Mouse (Mus musculus): ENCODE data around the gene Olfr412. TPM values are rescaled to one million over a fixed set of nuclear protein-coding genes. Genes with fewer than 3 reads are reported as not detected.

Gene Olfr412
- polyA plus RNA-seq, 1 experiment from 2014 or later, result not detected

DNA sequence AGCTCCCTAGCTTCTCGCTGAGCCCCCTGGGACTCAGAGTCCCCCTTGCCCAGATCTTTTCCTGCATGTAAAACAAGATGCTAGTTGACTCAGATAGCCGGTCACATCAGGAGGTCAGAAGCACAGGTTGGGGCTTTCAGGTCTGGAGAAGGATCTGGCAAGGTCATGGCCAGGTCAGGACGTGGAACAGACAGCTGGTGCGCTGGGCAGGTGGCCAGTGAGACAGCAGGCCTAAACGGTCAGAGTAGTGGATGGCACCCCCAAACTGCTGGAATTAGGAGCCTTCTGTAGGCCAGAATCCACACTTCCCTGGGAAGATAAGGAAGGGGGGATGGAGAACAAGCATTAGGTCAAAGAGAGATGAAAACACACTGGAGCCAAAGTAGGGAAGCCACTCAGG, 25.3 kb downstream of the Olfr412 start:
- WGBS, result 66% methylated on average over 5 of the region's 5 CpGs
- no peak overlapping the region for H3K4me3 ChIP-seq (ENCODE audit: low read length)
- H3K36me3 ChIP-seq (ENCODE audit: control insufficient read depth, insufficient read depth, low read length), result no peaks in the 10 kb centered on the region

DNA sequence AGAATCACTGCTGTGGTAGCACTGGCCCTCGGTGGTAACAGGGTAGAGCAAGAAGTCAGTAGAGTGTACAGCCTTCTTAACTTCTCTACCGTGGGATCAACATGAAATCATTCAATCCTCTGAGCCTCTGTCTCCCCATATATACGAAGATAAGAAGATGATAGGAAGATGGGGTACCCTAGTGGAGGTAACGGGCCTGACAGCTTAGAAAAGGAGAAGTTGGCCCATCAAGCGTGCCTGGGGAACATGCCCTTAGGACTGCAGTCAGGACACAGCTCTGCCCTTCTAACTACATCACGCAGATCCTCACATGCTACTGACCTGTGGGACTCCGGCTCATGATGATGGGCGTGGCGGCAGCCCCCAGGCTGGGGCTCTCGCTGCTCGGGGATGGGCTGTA, 30.0 kb downstream of the Olfr412 start:
- 77% methylated on average over 11 of the region's 11 CpGs for WGBS
- no peak for ATAC-seq (ENCODE audit: low read depth)
- Histone ChIP-seq H3K27me3 (ENCODE audit: control insufficient read depth, insufficient read depth, low read depth, low read length) (no peaks in the 10 kb centered on the region), H3K4me1 (replicated peaks; ENCODE audit: control insufficient read depth, insufficient read depth, low read length) (no peaks in the 10 kb centered on the region), H3K9ac (ENCODE audit: low read length) (no peak overlapping the region), H3K27ac (ENCODE audit: low read length) (no peak overlapping the region), H3K4me3 (ENCODE audit: low read length) (no peak overlapping the region), H3K4me2 (ENCODE audit: low read depth, low read length) (no peak overlapping the region), H3K9me3 (ENCODE audit: control insufficient read depth, low read length) (no peaks in the 10 kb centered on the region), H3K36me3 (ENCODE audit: control insufficient read depth, insufficient read depth, low read length) (no peaks in the 10 kb centered on the region)

More for the DNA sequence above, 25.3 kb downstream of the Olfr412 start:
- Histone ChIP-seq H3K9ac (ENCODE audit: low read length) (no peak overlapping the region), H3K27me3 (ENCODE audit: control insufficient read depth, insufficient read depth, low read depth, low read length) (no peaks in the 10 kb centered on the region), H3K27ac (ENCODE audit: low read length) (no peak overlapping the region), H3K4me2 (ENCODE audit: low read depth, low read length) (no peak overlapping the region), H3K4me1 (replicated peaks; ENCODE audit: control insufficient read depth, insufficient read depth, low read length) (peaks cover 5% of the 10 kb centered on the region), H3K9me3 (ENCODE audit: control insufficient read depth, low read length) (no peaks in the 10 kb centered on the region)
- no peak for ATAC-seq (ENCODE audit: low read depth)

DNA sequence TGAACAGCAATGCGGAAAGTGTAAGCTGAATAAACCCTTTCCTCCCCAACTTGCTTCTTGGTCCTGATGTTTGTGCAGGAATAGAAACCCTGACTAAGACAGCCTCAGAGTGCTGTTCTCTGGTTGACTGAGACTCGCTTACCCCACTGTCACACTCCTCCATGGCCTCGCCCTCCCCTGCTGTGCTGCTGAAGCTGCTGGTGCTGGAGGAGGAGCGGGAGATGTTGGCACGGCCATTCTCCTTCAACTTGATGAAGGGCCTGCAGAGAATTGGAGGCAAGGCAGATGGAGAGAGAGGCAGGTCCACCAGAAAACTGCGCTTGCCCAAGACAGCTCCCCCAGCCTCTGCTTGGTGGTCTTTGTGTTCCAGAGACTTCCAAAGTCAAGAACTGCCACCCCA, 31.0 kb downstream of the Olfr412 start:
- no peaks in the 10 kb centered on the region for H3K27me3 ChIP-seq (ENCODE audit: control insufficient read depth, insufficient read depth, low read depth, low read length)
- 75% methylated on average over 6 of the region's 6 CpGs for whole genome bisulfite sequencing
- no peak overlapping the region for H3K4me2 ChIP-seq (ENCODE audit: low read depth, low read length)
- H3K27ac ChIP-seq (ENCODE audit: low read length), result no peak overlapping the region
- H3K36me3 ChIP-seq (ENCODE audit: control insufficient read depth, insufficient read depth, low read length), result no peaks in the 10 kb centered on the region
- H3K4me1 ChIP-seq (replicated peaks; ENCODE audit: control insufficient read depth, insufficient read depth, low read length), result no peaks in the 10 kb centered on the region
- no peak for ATAC-seq (ENCODE audit: low read depth)
- H3K9ac ChIP-seq (ENCODE audit: low read length), result no peak overlapping the region
- H3K9me3 ChIP-seq (ENCODE audit: control insufficient read depth, low read length), result no peaks in the 10 kb centered on the region
- H3K4me3 ChIP-seq (ENCODE audit: low read length), result no peak overlapping the region

DNA sequence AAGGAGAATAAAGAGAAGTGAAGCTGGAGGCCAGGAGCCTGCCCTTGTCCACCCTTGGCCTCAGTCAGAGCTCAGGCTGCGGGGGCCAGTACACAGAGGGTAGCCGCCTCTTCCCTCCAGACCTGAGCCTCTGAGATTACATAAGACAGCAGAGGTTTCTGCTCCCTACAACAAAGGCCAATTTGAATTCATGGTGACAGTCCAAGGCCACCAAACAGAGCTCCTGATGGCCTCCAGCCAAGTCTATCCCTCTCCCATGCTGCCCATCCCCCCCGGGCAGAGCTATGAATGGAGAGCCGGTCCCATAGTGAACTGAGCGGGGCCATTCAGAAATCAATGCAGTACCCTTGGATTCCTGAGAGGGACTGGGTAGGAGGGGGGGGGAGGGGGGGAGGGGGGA, 31.6 kb downstream of the Olfr412 start:
- no peak overlapping the region for H3K27ac ChIP-seq (ENCODE audit: low read length)
- ATAC-seq (ENCODE audit: low read depth), result peak; percentile 47; the same call in 1 of the 2 replicates
- WGBS, result 60% methylated on average over 5 of the region's 5 CpGs

DNA sequence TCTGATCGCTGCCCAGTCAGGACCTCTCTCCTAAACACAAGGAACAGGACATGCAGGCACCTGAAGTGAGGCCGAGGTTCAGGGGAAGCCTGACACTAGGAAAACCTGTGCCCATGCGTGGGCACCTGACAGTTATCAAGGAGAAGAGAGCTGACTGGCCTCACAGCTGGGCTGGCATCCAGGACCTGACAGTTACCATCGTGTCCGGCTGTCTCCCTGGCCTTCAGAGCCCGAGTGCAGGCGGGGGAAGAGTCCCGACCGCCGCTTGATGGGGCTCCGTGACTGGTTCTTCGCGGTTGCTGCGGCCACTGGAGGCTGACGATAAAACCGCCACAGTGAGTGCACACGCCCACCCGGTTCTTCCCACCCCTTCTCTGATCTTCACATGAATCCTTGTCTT, 33.7 kb downstream of the Olfr412 start:
- Histone ChIP-seq H3K4me2 (ENCODE audit: low read depth, low read length) (no peak overlapping the region), H3K36me3 (ENCODE audit: control insufficient read depth, insufficient read depth, low read length) (no peaks in the 10 kb centered on the region), H3K9ac (ENCODE audit: low read length) (no peak overlapping the region), H3K27me3 (ENCODE audit: control insufficient read depth, insufficient read depth, low read depth, low read length) (no peaks in the 10 kb centered on the region), H3K4me3 (ENCODE audit: low read length) (no peak overlapping the region), H3K9me3 (ENCODE audit: control insufficient read depth, low read length) (no peaks in the 10 kb centered on the region), H3K4me1 (replicated peaks; ENCODE audit: control insufficient read depth, insufficient read depth, low read length) (no peaks in the 10 kb centered on the region), H3K27ac (ENCODE audit: low read length) (no peak overlapping the region)
- ATAC-seq (ENCODE audit: low read depth), result no peak
- WGBS, result 78% methylated on average over 18 of the region's 18 CpGs

More for the DNA sequence above, 31.6 kb downstream of the Olfr412 start:
- H3K4me3 ChIP-seq (ENCODE audit: low read length), result no peak overlapping the region
- H3K4me2 ChIP-seq (ENCODE audit: low read depth, low read length), result no peak overlapping the region
- no peaks in the 10 kb centered on the region for H3K9me3 ChIP-seq (ENCODE audit: control insufficient read depth, low read length)
- H3K27me3 ChIP-seq (ENCODE audit: control insufficient read depth, insufficient read depth, low read depth, low read length), result no peaks in the 10 kb centered on the region
- H3K36me3 ChIP-seq (ENCODE audit: control insufficient read depth, insufficient read depth, low read length), result no peaks in the 10 kb centered on the region
- H3K9ac ChIP-seq (ENCODE audit: low read length), result no peak overlapping the region
- H3K4me1 ChIP-seq (replicated peaks; ENCODE audit: control insufficient read depth, insufficient read depth, low read length), result no peaks in the 10 kb centered on the region

DNA sequence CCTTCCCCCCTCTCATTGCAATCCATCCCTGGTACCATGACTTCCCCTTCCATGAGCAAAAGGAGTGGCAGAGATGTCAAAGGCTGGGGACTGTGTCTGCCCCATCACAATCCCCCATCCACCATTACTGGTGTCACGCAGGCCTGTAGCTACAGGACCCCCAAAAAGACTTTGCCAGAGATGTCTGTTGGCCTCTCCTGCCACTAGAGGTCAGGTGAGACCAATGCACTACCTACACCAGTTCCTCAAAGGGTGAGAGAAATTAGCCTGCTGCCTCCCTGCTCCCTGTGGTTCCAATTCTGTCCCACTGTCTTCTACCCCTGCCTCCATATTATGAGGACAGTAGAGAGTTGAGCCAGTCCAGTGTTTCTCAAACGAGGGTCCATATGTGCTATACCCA, 40.3 kb downstream of the Olfr412 start:
- no peak for ATAC-seq (ENCODE audit: low read depth)
- H3K27ac ChIP-seq (ENCODE audit: low read length), result no peak overlapping the region
- H3K4me1 ChIP-seq (replicated peaks; ENCODE audit: control insufficient read depth, insufficient read depth, low read length), result no peaks in the 10 kb centered on the region
- 40% methylated on average over 2 of the region's 2 CpGs for WGBS
- no peak overlapping the region for H3K4me3 ChIP-seq (ENCODE audit: low read length)
- H3K4me2 ChIP-seq (ENCODE audit: low read depth, low read length), result no peak overlapping the region
- H3K9me3 ChIP-seq (ENCODE audit: control insufficient read depth, low read length), result no peaks in the 10 kb centered on the region
- H3K27me3 ChIP-seq (ENCODE audit: control insufficient read depth, insufficient read depth, low read depth, low read length), result no peaks in the 10 kb centered on the region
- no peaks in the 10 kb centered on the region for H3K36me3 ChIP-seq (ENCODE audit: control insufficient read depth, insufficient read depth, low read length)
- H3K9ac ChIP-seq (ENCODE audit: low read length), result no peak overlapping the region

DNA sequence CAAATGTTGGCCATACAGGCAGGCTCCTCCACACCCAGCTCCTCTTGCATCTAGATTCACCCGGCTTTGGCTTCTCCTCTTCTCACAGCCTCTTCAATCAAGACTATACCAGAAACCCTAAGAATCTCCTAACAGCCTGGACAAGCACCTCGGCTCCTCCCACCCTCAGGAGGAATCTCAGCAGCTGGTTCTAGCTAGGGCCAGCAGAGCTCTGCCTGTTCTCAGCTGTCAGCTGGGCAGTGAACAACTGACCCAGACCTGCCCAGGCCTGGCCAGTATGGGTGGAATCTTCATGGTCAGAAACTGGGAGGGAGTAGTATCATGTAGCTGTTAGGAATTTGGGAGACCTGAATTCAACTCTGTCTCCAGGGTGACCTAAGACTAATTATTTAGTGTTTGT, 42.3 kb downstream of the Olfr412 start:
- ATAC-seq (ENCODE audit: low read depth), result no peak

DNA sequence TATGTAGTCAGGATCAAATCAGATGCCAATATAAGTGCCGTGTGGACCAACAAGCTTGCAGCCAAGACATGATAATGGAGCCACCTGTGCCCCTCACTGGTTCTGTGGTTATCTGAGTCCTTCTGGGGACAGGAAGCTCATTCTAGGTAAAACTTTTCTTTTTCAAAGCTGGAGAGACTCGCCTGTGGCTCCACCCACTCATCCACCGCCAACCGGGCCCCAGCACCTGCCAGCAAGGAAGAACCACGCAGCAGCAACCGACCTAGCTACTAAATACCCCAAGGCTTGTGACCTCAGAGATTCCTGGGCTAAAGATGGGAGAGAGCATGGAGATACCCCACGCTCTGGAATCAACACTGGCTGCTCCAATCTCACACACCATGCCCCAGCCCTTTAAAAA, 43.3 kb downstream of the Olfr412 start:
- H3K4me2 ChIP-seq (ENCODE audit: low read depth, low read length), result no peak overlapping the region
- no peak overlapping the region for H3K4me3 ChIP-seq (ENCODE audit: low read length)
- H3K4me1 ChIP-seq (replicated peaks; ENCODE audit: control insufficient read depth, insufficient read depth, low read length), result peaks cover 19% of the 10 kb centered on the region
- no peak for ATAC-seq (ENCODE audit: low read depth)
- no peaks in the 10 kb centered on the region for H3K9me3 ChIP-seq (ENCODE audit: control insufficient read depth, low read length)
- 64% methylated on average over 7 of the region's 7 CpGs for WGBS
- no peak overlapping the region for H3K9ac ChIP-seq (ENCODE audit: low read length)
- H3K36me3 ChIP-seq (ENCODE audit: control insufficient read depth, insufficient read depth, low read length), result no peaks in the 10 kb centered on the region
- H3K27ac ChIP-seq (ENCODE audit: low read length), result no peak overlapping the region
- H3K27me3 ChIP-seq (ENCODE audit: control insufficient read depth, insufficient read depth, low read depth, low read length), result no peaks in the 10 kb centered on the region

More for the DNA sequence above, 42.3 kb downstream of the Olfr412 start:
- Histone ChIP-seq H3K4me3 (ENCODE audit: low read length) (no peak overlapping the region), H3K27ac (ENCODE audit: low read length) (no peak overlapping the region), H3K9ac (ENCODE audit: low read length) (no peak overlapping the region), H3K36me3 (ENCODE audit: control insufficient read depth, insufficient read depth, low read length) (no peaks in the 10 kb centered on the region), H3K27me3 (ENCODE audit: control insufficient read depth, insufficient read depth, low read depth, low read length) (no peaks in the 10 kb centered on the region), H3K4me1 (replicated peaks; ENCODE audit: control insufficient read depth, insufficient read depth, low read length) (peaks cover 10% of the 10 kb centered on the region), H3K4me2 (ENCODE audit: low read depth, low read length) (no peak overlapping the region), H3K9me3 (ENCODE audit: control insufficient read depth, low read length) (no peaks in the 10 kb centered on the region)
- 37% methylated on average over 2 of the region's 2 CpGs for WGBS

DNA sequence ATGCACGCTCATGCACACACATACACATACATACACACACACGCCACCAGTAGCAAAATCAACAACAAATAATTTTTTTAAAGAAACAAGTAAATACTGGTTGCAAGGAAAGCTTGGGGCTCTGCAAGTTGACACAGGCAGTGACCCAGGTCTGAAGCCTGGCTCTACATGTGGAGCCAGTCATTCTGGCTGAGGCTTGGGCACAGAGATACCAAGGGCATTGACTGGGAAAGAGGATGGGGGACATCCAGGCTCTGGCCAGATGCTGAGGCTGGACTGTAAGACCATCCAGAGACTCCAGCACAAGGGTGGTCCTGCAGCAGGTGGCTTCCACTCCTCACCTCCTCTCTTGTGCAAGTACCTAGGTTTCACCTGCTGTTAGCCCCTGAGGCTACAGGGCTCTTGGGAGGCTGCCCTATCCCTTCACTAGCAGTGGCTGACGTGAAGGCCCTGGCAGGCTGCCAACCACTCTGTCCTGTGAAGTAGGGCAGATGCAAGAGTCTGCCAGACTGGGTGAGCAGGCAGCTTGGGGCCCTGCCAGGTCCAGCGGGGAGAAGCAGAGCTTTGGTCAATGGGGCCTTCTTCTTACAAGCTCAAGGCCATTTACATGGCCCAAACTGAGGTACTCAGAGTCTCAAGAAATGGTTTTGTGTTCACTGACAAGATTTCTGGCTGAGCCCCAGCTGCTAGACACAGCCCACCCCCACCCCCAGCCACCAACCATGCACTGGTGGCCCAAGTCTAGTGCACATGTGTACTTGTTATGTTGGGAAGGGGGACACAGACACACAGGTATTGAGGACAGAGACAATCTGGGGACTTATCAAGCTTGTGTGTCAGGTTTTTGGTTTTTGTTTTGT, 46.9 kb downstream of the Olfr412 start:
- no peaks in the 10 kb centered on the region for H3K36me3 ChIP-seq (ENCODE audit: control insufficient read depth, insufficient read depth, low read length)
- 51% methylated on average over 4 of the region's 4 CpGs for WGBS
- no peaks in the 10 kb centered on the region for H3K27me3 ChIP-seq (ENCODE audit: control insufficient read depth, insufficient read depth, low read depth, low read length)
- ATAC-seq (ENCODE audit: low read depth), result peak; percentile 93
- no peak overlapping the region for H3K4me3 ChIP-seq (ENCODE audit: low read length)
- H3K4me1 ChIP-seq (replicated peaks; ENCODE audit: control insufficient read depth, insufficient read depth, low read length), result peaks cover 25% of the 10 kb centered on the region
- no peak overlapping the region for H3K9ac ChIP-seq (ENCODE audit: low read length)
- H3K4me2 ChIP-seq (ENCODE audit: low read depth, low read length), result no peak overlapping the region
- peak overlapping the region; percentile 63 for H3K27ac ChIP-seq (ENCODE audit: low read length)
- no peaks in the 10 kb centered on the region for H3K9me3 ChIP-seq (ENCODE audit: control insufficient read depth, low read length)

Measured in lung, embryonic 16.5 days (tissue).